Mouse (Mus musculus) erythroblast, adult 5-6 weeks (primary cell): ENCODE measurements around the gene Pcnx4. TPM values are rescaled to one million over a fixed set of nuclear protein-coding genes. Genes with fewer than 3 reads are reported as not detected.

ENCODE experiments used
- ATAC-seq: replicated peaks from 2 replicates; pipeline ENCODE4 v1.8.0; 2016; ENCODE audit warnings: moderate number of reproducible peaks, mild to moderate bottlenecking, moderate TSS enrichment, inconsistent platforms; ENCODE audit not compliant: poor library complexity, low FRiP score, severe bottlenecking
- total RNA-seq, 2 experiments: library from RNA; stranded (forward) in 1 of 2; stranded (reverse) in 1 of 2; fragments of 150-400 nt in 1 of 2; fragments of 200-764, 138-1000 nt in 1 of 2; gene quantifications; 2 replicates each; pipeline versions ENCODE4 v1.2.3 to v1.2.4; 2015 to 2017; ENCODE audit warnings: low replicate concordance in 2 of 2

The Pcnx4 gene
- 0.63 and 0.77 TPM in 2 replicates for total RNA-seq (2015; ENCODE audit: low replicate concordance)
- total RNA-seq (2017; ENCODE audit: low replicate concordance) = 0.14 TPM in 1 of 2 replicates, not detected in the other

DNA sequence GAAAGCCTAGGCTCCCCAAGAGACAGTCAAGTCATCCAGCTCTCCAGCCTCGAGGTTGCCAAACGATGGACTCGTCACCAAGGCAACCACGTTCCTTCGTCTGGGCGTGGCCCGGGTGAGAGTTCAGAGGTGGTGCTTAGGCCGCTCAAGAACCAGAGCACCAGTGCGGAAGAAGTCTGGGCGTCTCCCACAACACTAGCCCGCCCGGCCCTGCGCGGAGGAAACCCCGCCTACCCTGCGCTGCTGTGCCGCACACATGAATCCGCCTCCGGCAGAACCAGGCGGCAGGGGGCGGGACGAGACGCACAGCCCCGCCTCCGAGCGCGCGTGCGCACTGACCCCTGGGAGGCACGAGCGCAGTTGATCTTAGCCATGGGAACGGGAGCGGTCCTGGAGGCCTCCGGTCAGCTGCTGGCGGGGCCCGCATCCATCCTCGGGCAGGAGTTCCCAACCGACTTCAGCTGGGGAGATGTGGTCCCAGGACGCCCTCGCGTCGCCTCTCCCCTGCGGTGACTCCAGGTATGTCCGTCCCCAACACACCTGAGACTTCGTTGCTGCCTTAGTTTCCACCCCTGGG, at the start of gene Pcnx4:
TSS of gene Pcnx4 (plus strand) at position 363 of the 577 bp plus-strand sequence.
- ATAC-seq = peak; percentile 99

GRCm38 (mm10) chr12:72487498-72487897, 48.7 kb upstream of the Pcnx4 start:
- ATAC-seq = no peak

GRCm38 (mm10) chr12:72489995-72490394, 46.2 kb upstream of the Pcnx4 start:
- no peak for ATAC-seq

DNA sequence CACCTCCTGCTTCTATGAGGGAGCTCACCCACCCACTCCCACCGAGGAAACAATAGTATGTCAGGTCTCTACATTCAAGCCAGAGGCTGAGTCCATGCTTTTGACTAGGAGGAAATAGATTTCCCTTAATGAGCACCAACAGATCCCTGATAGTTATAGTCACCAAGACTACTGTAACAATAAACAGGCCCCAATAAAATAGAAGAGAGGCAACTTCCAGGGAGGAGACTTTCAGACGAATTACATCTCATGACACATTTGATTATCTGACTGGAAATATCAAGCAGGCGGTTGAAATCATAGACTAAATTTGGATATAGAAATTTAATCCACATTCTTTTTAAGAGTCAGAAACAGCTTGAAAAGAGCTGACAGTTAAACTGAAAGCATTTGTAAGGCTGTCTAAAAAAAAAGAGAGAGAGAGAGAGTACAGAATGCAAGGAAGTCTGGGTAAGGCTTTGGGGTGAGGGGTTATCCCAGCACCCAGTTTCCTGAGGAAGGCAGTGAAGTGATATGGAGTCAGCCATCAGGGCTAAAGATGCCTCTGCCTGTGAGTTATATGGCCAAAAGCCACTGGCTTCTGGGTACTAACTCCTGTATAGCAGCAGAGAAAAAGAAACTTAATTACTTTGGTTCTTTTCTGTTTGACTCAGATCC, 45.0 kb upstream of the Pcnx4 start:
- no peak for ATAC-seq

DNA sequence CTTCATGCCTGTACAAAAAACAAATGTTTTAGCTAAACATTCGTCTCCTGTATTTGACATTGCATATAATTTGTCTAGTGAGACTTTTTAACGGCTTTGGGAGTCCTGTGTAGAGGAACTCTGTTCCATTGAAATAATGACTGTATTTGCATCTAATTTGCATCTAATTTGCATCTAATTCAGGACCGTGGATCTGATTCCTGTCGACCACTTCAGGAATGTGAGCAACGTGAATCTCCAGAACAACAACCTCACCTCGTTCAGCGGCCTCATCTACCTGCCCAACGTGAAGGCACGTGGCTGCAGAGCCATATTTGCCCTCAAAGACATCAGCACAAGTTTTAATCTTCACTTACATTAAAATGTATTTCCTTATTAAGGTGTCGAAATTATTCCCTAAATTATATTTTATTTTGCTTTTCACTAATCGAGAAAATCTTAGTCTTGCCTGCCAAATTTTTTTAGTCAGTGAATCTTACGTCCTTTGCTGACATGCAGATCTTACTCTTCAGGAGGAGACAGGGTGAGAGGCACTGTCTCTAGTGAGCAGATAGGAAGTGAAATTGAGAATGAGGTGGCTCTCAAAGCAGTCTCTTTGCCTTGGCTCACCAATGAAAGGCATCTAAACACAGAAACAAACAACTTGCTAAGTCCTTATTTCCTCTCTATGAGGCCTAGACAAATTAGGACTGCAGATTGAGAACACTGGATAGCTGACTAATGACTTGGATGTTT, 39.1 kb upstream of the Pcnx4 start:
- ATAC-seq = no peak

GRCm38 (mm10) chr12:72509606-72510005, 26.6 kb upstream of the Pcnx4 start:
- no peak for ATAC-seq

DNA sequence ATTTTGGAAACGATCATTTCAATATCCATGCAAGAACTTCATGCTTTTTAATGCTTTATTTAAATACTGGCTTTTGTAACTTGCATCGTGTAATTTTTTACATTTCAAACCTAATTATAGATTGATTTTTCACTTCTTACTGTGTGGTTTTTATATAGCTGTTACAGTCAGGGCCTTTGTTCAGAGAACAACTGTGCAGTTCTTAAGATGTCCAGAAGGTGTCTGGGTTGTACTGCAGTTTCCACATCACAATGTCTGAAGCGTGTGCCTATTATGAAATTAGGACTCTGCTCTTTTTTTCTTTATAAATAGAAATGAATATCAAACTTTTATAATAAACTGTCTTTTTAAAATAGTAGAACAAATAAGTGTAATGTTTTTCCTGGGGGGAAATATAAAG, 20.7 kb upstream of the Pcnx4 start:
- ATAC-seq = no peak

GRCm38 (mm10) chr12:72518114-72518728, 18.0 kb upstream of the Pcnx4 start:
- ATAC-seq = no peak

- no peak for ATAC-seq
Observed at GRCm38 (mm10) chr12:72519352-72519751, 16.8 kb upstream of the Pcnx4 start.

DNA sequence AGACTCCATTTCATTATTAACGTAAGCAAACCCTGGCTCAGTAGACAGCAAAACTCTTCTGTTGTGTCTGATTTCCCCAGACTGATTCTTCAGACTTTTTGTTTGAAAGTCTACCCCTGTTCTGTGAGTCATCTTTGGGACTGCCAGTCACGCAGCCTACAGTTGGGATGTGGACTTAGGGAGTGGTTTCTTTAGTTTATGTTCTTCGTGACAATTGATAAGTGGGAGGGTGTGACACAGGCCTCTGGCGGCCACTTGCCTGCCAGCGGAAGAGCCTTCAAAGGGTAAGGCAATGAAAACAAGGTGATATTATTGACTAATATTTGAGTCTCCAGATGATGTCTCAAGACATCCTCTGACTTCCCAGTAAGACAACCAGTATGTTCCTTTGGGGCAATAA, 16.3 kb upstream of the Pcnx4 start:
- no peak for ATAC-seq

GRCm38 (mm10) chr12:72520645-72521044, 15.5 kb upstream of the Pcnx4 start:
- ATAC-seq = peak; percentile 67

GRCm38 (mm10) chr12:72525588-72525987, 10.6 kb upstream of the Pcnx4 start:
- no peak for ATAC-seq

DNA sequence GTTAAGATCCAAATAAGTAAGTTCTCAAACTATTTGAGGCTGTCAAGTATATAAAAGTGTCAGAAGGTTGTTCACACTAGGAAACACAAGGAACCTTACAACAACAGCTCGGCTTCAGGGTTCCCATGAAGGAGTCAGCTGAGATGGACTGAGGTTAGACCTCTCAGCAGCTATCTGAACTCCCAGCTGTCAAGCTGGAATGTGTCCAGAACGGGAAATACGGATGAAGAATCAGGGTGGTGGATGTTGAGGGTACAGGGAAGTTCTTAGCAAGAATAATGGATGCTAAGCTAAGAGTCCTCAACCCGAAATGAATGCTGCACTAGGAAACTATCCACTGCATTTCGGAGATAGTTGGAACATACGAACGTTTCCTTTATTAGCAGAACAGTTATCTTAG, 3.9 kb upstream of the Pcnx4 start:
- ATAC-seq = no peak

DNA sequence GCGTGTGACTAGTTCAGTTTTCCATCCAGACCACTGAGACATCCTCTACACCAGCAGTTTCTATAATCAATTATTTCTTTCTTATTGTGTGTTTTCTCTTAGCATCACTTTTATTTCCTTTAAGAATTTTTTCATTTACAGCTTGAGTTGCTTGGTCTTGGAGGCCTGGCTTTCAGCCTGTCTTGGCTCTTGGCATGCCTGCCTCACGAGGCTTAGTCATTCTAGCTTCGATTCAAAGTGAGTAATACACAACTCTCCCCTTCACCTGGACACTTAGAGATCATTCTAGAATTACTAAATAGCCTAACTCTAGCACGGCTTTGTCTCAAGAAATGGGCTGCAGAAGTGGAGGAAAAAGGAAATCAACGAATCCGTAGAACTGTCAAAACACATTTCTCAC, 2.2 kb upstream of the Pcnx4 start:
- no peak for ATAC-seq

DNA sequence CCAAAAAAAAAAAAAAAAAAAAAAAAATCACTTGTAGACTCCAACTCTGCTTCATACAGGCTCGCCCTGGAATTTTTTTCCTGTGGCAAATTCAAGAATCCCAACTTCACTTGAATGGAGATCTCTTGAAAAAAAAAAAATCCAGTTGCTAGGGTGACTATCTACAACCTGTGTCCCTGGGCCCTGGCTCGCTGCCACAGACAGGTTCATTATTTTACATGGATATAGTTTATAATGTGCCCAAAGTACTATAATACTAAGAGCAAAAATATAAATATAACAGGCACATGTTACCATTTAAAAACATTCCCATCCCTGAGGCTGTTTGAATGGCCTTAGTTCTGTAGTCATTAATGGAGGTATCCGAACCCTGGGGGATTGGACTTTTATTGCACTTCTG, 584 bp upstream of the Pcnx4 start:
- no peak for ATAC-seq

DNA sequence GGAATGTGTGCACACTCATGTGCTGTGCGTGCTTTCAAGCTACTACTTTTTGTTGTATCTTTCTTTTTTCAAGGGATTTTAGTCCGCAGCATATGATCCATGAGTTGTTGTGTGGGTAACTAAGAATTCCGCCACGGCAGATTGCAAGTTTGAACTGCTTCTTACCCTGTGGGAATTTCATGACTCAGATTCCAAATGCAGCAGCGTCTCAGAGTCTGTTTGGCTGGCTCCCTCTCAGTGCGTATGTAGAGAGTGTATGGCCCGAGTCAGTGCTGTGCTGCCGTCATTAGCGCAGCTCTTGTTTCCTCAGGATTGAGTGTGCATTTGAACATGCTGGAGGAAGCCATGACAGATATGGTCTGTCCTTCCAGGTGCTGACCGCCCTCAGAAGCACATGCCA, 2.4 kb downstream of the Pcnx4 start:
- ATAC-seq = no peak

GRCm38 (mm10) chr12:72554347-72554746, 18.2 kb downstream of the Pcnx4 start:
- no peak for ATAC-seq

DNA sequence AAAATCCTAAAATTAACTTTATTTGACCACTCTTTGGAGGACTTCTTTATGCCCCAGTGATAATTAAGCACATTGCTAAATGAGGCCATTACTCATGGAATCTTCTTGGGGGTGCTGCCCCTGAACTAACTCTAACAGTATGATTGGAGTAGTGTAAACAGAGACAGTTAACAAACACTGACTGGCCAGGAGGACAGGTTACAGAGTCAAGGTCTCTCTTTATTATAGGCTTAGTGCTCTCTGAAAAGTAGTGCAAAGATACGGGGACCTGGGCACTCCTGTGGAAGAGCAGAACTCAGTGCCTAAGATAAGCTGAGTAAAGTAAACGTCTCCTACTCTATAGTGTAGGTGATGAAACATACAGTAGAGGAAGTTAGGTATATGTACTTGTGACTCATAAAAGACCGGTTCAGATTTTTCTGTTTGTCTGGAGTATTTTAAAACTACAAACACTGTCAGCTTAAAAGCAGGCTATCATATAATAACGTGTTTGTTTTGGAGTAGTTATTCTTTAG, 28.2 kb downstream of the Pcnx4 start:
- no peak for ATAC-seq

- ATAC-seq = no peak
Observed at GRCm38 (mm10) chr12:72582021-72582420, 45.8 kb downstream of the Pcnx4 start.

DNA sequence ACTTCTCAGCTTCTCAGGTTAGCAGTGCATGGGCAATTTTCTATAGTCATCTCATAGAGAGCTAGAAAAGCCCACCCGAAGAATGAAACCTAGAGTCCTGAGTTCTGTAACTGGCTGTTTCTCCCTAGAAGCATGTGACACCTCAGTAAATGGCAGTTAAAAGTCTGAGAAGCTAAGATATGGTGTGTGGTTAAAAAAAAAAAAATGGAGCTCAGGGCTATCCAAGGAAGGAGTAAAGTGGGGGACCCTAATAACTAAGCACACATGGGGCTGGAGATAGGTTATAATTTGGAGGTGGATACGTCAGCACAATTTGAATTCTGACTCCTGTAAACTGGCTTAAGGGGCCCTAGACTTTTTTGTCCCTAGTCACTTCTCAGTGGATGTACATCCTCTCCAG, 46.9 kb downstream of the Pcnx4 start:
- no peak for ATAC-seq
